Mouse (Mus musculus): ENCODE measurements around the gene Inava. TPM values are rescaled to one million over a fixed set of nuclear protein-coding genes. Genes with fewer than 3 reads are reported as not detected.

Gene Inava
- total RNA-seq, 1 experiment from 2014 or later, result not detected

DNA sequence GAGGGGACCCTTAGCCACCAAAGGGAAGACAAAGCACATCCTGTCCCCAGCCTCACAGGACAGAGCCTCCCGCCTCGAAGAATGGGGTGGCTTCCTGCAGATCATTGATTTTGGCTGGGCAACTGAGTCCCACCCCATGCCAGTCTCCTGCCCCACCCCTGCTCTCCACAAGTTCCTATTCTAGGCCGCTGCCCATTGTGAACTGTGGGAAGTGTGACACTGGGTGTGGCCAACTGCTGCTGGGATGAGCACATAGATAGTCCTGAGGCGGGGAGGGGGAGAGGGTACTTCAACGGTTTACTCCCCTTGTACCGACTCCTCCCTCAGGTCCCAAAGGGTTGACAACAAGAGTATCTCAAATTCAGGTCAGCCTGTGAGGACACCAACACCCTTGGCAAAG is 55.3 kb downstream of the Inava start:
- no peak for ATAC-seq (replicated peaks in 1 of 2; ENCODE audit: insufficient read depth in 1 of 2, low FRiP score in 2 of 2, low TSS enrichment in 1 of 2, low read depth in 1 of 2, poor library complexity in 2 of 2, severe bottlenecking in 2 of 2)

DNA sequence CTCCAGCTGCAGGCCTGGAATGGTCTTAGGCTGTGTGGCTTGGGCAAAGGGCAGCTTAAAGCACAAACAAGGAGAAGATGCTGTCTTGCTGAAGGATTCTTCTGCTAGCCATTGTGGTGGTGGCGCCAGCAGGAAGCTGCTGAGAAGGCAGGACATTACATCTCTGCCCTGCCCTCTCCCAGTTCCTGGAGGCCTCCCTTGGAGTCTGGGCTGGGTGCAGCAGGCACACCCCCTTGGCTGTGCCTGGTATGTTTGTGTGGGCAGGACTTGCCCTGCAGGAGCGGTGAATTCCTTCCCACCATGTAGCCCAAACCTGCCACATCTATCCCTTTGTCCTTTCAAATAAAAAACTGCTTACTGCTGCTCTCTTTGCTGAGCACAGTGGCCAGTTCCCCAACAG is 57.0 kb downstream of the Inava start:
- ATAC-seq (replicated peaks in 1 of 2; ENCODE audit: insufficient read depth in 1 of 2, low FRiP score in 2 of 2, low TSS enrichment in 1 of 2, low read depth in 1 of 2, poor library complexity in 2 of 2, severe bottlenecking in 2 of 2), result no peak

DNA sequence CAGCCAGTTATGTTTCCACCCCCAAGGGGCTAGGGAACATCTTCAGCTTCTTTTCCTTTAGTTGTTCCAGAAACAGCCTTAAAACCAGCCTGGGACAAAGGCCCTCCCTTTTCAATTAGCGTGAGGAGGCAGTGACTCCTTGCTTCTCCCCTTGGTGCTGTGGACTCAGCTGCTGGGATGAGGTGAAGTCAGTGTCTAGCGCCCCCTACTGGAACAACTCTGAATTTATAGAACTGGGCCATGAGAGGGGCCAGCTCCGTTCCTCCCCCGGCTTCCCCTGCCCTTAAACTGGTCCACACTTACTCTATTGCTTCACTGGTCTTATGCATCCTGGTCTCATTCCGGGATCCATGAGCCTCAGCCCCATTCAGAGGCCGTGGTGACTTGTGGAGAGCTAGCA is 58.9 kb downstream of the Inava start:
- ATAC-seq (replicated peaks in 1 of 2; ENCODE audit: insufficient read depth in 1 of 2, low FRiP score in 2 of 2, low TSS enrichment in 1 of 2, low read depth in 1 of 2, poor library complexity in 2 of 2, severe bottlenecking in 2 of 2), result peak; percentile 29 to 51; a peak in 3 of 4 replicates

DNA sequence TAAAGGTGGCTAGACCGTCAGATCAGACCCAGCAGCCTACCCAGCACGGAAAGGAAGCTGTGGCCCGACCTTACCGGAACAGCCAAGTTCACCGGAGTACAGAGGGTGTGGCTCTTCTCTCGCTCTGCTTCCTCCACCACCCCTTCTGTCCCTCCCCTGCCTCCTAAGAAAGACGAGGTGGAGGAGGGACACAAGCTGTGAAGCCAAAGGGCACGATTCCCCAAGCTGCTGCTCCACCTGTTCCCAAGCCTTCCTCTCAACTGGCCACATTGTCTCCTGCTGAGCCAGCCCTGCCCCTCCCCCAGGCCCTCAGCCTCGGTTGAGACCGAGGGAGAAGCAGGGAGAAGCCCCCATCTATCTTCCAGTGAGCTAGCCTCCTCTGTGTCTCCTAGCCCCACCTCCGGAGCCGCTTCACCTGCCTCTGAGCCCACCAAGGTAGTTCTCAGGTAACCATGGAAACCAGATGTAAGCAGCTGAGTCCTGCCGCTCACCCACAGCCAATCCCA is 59.9 kb downstream of the Inava start:
- ATAC-seq (replicated peaks in 1 of 2; ENCODE audit: insufficient read depth in 1 of 2, low FRiP score in 2 of 2, low TSS enrichment in 1 of 2, low read depth in 1 of 2, poor library complexity in 2 of 2, severe bottlenecking in 2 of 2), result peak; percentile 54 to 62

DNA sequence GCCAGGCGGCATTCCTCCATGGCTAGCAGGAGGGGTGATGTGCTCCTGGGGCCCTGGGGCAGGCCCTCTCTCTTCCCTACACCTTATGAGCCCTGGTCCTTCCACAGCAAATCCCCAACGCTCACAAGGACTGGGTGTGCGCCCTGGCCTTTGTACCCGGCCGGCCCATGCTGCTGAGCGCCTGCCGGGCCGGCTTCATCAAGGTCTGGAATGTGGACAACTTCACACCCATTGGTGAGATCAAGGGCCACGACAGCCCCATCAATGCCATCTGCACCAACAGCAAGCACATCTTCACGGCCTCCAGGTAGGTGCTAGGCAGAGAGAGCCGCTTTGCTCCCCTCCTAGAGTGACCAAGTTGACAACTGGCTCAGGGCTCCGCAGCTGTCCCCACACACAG is 61.4 kb downstream of the Inava start:
- no peak for ATAC-seq (replicated peaks in 1 of 2; ENCODE audit: insufficient read depth in 1 of 2, low FRiP score in 2 of 2, low TSS enrichment in 1 of 2, low read depth in 1 of 2, poor library complexity in 2 of 2, severe bottlenecking in 2 of 2)

DNA sequence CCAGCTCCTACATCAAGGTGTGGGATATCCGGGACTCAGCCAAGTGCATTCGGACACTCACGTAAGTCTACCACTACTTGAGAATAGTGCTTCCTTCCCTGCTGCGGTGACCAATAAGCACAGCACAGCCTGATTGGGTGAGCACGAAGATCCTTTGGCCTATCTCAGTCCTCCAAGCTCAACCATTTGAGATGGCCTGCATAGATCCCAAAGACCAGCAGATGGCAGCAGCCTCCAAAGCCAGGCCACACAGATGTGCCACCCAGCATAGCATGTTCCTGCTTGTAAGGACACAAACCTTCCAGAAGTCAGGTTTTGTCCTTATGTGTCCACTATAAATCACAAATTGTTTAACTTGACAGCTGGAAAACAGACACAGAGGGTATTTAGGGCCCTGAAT is 64.0 kb downstream of the Inava start:
- ATAC-seq (replicated peaks in 1 of 2; ENCODE audit: insufficient read depth in 1 of 2, low FRiP score in 2 of 2, low TSS enrichment in 1 of 2, low read depth in 1 of 2, poor library complexity in 2 of 2, severe bottlenecking in 2 of 2), result peak; percentile 61 to 82

DNA sequence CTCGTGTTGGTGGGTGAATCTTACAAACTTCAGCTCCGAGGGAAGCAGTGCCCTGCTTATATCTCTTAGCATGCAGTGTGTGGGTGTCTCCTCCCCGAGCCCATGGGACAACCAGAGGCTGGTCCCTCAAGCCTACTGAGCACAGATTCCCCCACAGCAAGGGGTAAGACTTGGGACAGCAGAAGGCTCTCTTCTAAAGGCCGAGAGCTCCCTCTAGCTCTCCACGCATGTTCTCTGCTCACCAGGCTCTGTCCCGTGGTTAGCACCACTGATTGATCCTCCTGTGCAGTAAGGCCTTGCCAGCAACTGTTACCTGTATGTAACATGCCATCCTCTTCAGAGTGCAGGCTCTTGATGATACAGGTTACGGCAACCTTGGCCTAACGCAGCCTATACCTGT is 66.4 kb downstream of the Inava start:
- ATAC-seq (replicated peaks in 1 of 2; ENCODE audit: insufficient read depth in 1 of 2, low FRiP score in 2 of 2, low TSS enrichment in 1 of 2, low read depth in 1 of 2, poor library complexity in 2 of 2, severe bottlenecking in 2 of 2), result no peak

DNA sequence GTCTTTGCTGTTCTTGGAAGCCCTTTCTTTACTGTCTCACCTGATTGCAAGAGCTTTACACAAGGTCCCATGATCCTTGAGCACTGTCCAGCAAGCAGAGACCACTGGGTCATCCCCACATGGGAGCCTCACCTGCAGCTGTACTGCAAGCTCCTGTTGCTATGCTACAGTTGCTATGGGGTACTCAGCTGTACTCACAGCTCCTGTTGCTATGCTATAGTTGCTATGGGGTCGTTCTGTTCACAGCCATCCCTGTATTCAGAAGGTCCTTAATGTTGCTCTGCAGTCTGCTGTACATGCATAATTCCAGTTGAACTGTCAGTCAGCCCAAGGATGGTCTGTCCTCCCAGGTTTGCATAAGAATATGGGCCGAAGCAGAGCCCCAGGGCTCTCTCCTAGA is 68.6 kb downstream of the Inava start:
- ATAC-seq (replicated peaks in 1 of 2; ENCODE audit: insufficient read depth in 1 of 2, low FRiP score in 2 of 2, low TSS enrichment in 1 of 2, low read depth in 1 of 2, poor library complexity in 2 of 2, severe bottlenecking in 2 of 2), result no peak

Other genes with a start within 250 kb of the Inava start
- not detected in 2 replicates for gene Igfn1, start 227.9 kb downstream of the Inava start, total RNA-seq (2017)
- gene Tmem9, start 226.1 kb downstream of the Inava start, total RNA-seq (2017), result 17.3 and 33.3 TPM in 2 replicates
- gene Ascl5, start 183.5 kb downstream of the Inava start, total RNA-seq (2017), result not detected in 2 replicates
- gene Cacna1s, start 181.5 kb downstream of the Inava start, total RNA-seq (2017), result 1.6 TPM in 1 of 2 replicates, not detected in the other
- gene Kif21b, start 102.9 kb downstream of the Inava start, total RNA-seq (2017), result 19.9 and 26.1 TPM in 2 replicates
- not detected in 2 replicates for gene Mroh3, start 21.4 kb downstream of the Inava start, total RNA-seq (2017)
- gene Gpr25, start 26.6 kb upstream of the Inava start, total RNA-seq (2017), result not detected in 2 replicates
- 19.1 and 22.9 TPM in 2 replicates for gene Camsap2, start 111.8 kb upstream of the Inava start, total RNA-seq (2017)
- 11.1 and 22.2 TPM in 2 replicates for gene Ddx59, start 181.0 kb upstream of the Inava start, total RNA-seq (2017)
- gene Kif14, start 232.1 kb upstream of the Inava start, total RNA-seq (2017), result 10.7 and 19.5 TPM in 2 replicates